Mouse (Mus musculus): ENCODE measurements at regions not wholly inside any gene's neighbourhood (a gene's known extent, or its start where the extent isn't known, plus 50 kb on each side); places are given as distances from the start of the nearest gene placed in this dataset.

DNA sequence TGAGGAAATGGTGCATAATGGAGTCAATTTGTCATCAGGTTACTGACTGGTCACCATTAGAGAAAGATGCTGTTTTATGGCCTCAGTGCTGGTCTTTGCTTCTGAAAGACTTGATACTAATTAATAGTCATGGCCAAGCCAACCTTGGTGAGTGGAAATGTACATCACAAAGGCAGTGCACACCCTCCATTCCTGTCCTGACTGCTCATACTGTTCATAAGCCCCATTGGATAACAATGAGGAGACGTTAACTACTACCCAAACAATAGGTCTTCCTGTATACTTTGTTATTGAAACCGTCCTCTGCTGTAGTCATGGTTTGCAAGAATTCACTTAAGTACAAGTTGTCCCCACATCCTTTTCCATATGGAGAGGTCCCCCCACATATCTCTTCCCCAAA lies 605.8 kb upstream of the Slc35b3 start:
- H3K9me3 ChIP-seq (ENCODE audit: low read length): no peaks in the 10 kb centered on the region
- no peaks in the 10 kb centered on the region for H3K36me3 ChIP-seq (ENCODE audit: insufficient read depth, low read length)
- no peaks in the 10 kb centered on the region for H3K27me3 ChIP-seq (ENCODE audit: insufficient read depth, low read length)
- TF ChIP-seq POU5F1 (IDR thresholded peaks at IDR 0.05; ENCODE audit: borderline replicate concordance, low read length) (no peak), CTCF (conservative IDR thresholded peaks at IDR 0.05; ENCODE audit: low read length) (no peak), NANOG (IDR thresholded peaks at IDR 0.05; ENCODE audit: borderline replicate concordance, low read length) (no peak)
- H3K4me1 ChIP-seq (replicated peaks; ENCODE audit: low read depth, low read length): peaks cover 9% of the 10 kb centered on the region
- H3K4me3 ChIP-seq (replicated peaks; ENCODE audit: low read length): no peak overlapping the region

GRCm38 (mm10) chr13:39537724-39538440 lies 577.2 kb upstream of the Slc35b3 start:
- no peaks in the 10 kb centered on the region for H3K36me3 ChIP-seq (ENCODE audit: insufficient read depth, low read length)
- H3K4me3 ChIP-seq (replicated peaks; ENCODE audit: low read length): no peak overlapping the region
- H3K4me1 ChIP-seq (replicated peaks; ENCODE audit: low read depth, low read length): peaks cover 11% of the 10 kb centered on the region
- TF ChIP-seq NANOG (IDR thresholded peaks at IDR 0.05; ENCODE audit: borderline replicate concordance, low read length) (peak; percentile 10; the same call in 1 of the 2 replicates), POU5F1 (IDR thresholded peaks at IDR 0.05; ENCODE audit: borderline replicate concordance, low read length) (no peak), CTCF (conservative IDR thresholded peaks at IDR 0.05; ENCODE audit: low read length) (no peak)
- no peaks in the 10 kb centered on the region for H3K27me3 ChIP-seq (ENCODE audit: insufficient read depth, low read length)
- H3K9me3 ChIP-seq (ENCODE audit: low read length): no peaks in the 10 kb centered on the region

DNA sequence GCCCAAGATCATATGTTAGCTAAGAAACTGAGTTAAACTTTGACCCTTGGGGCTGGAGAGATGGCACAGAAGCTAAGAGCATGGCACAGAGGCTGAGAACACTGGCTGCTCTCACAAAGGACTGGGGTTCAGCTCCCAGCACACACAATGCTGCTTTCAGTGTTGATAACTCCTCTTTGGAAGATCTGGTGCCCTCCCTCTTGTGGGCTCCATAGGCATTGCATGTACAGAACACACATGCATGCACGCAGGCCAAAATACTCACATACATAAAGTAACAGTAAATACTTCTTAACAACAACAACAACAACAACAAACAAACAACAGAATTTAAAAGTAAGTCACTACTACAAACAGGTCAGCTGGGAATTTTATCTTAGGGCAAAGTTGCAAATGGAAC lies 565.8 kb upstream of the Slc35b3 start:
- H3K9me3 ChIP-seq (ENCODE audit: low read length): no peaks in the 10 kb centered on the region
- H3K4me3 ChIP-seq (replicated peaks; ENCODE audit: low read length): no peak overlapping the region
- H3K27me3 ChIP-seq (ENCODE audit: insufficient read depth, low read length): no peaks in the 10 kb centered on the region
- no peaks in the 10 kb centered on the region for H3K36me3 ChIP-seq (ENCODE audit: insufficient read depth, low read length)
- TF ChIP-seq NANOG (IDR thresholded peaks at IDR 0.05; ENCODE audit: borderline replicate concordance, low read length) (no peak), POU5F1 (IDR thresholded peaks at IDR 0.05; ENCODE audit: borderline replicate concordance, low read length) (no peak), CTCF (conservative IDR thresholded peaks at IDR 0.05; ENCODE audit: low read length) (peak; percentile 62)
- H3K4me1 ChIP-seq (replicated peaks; ENCODE audit: low read depth, low read length): peaks cover 11% of the 10 kb centered on the region; the same call in 1 of the 2 replicates

- no peak overlapping the region for H3K4me3 ChIP-seq (replicated peaks; ENCODE audit: low read length)
- no peaks in the 10 kb centered on the region for H3K36me3 ChIP-seq (ENCODE audit: insufficient read depth, low read length)
- peaks cover 11% of the 10 kb centered on the region; the same call in 1 of the 2 replicates for H3K4me1 ChIP-seq (replicated peaks; ENCODE audit: low read depth, low read length)
- H3K27me3 ChIP-seq (ENCODE audit: insufficient read depth, low read length): no peaks in the 10 kb centered on the region
- no peaks in the 10 kb centered on the region for H3K9me3 ChIP-seq (ENCODE audit: low read length)
- TF ChIP-seq NANOG (IDR thresholded peaks at IDR 0.05; ENCODE audit: borderline replicate concordance, low read length) (peak; percentile 92), POU5F1 (IDR thresholded peaks at IDR 0.05; ENCODE audit: borderline replicate concordance, low read length) (no peak), CTCF (conservative IDR thresholded peaks at IDR 0.05; ENCODE audit: low read length) (no peak)
Measured at GRCm38 (mm10) chr13:39523856-39524301, 563.2 kb upstream of the Slc35b3 start.

GRCm38 (mm10) chr13:39523246-39523850 lies 562.7 kb upstream of the Slc35b3 start:
- TF ChIP-seq POU5F1 (IDR thresholded peaks at IDR 0.05; ENCODE audit: borderline replicate concordance, low read length): no peak
- TF ChIP-seq CTCF (conservative IDR thresholded peaks at IDR 0.05; ENCODE audit: low read length): no peak
- no peak for TF ChIP-seq NANOG (IDR thresholded peaks at IDR 0.05; ENCODE audit: borderline replicate concordance, low read length)
- Histone ChIP-seq H3K9me3 (ENCODE audit: low read length) (no peaks in the 10 kb centered on the region), H3K4me3 (replicated peaks; ENCODE audit: low read length) (no peak overlapping the region), H3K36me3 (ENCODE audit: insufficient read depth, low read length) (no peaks in the 10 kb centered on the region), H3K4me1 (replicated peaks; ENCODE audit: low read depth, low read length) (peaks cover 11% of the 10 kb centered on the region; the same call in 1 of the 2 replicates), H3K27me3 (ENCODE audit: insufficient read depth, low read length) (no peaks in the 10 kb centered on the region)

- Histone ChIP-seq H3K36me3 (ENCODE audit: insufficient read depth, low read length) (no peaks in the 10 kb centered on the region), H3K4me3 (replicated peaks; ENCODE audit: low read length) (no peak overlapping the region), H3K9me3 (ENCODE audit: low read length) (no peaks in the 10 kb centered on the region), H3K4me1 (replicated peaks; ENCODE audit: low read depth, low read length) (peaks cover 29% of the 10 kb centered on the region), H3K27me3 (ENCODE audit: insufficient read depth, low read length) (no peaks in the 10 kb centered on the region)
- TF ChIP-seq POU5F1 (IDR thresholded peaks at IDR 0.05; ENCODE audit: borderline replicate concordance, low read length): no peak
- no peak for TF ChIP-seq CTCF (conservative IDR thresholded peaks at IDR 0.05; ENCODE audit: low read length)
- TF ChIP-seq NANOG (IDR thresholded peaks at IDR 0.05; ENCODE audit: borderline replicate concordance, low read length): no peak
Measured at GRCm38 (mm10) chr13:39520846-39521245, 560.2 kb upstream of the Slc35b3 start.

- TF ChIP-seq POU5F1 (IDR thresholded peaks at IDR 0.05; ENCODE audit: borderline replicate concordance, low read length) (no peak), NANOG (IDR thresholded peaks at IDR 0.05; ENCODE audit: borderline replicate concordance, low read length) (no peak), CTCF (conservative IDR thresholded peaks at IDR 0.05; ENCODE audit: low read length) (no peak)
- no peaks in the 10 kb centered on the region for H3K36me3 ChIP-seq (ENCODE audit: insufficient read depth, low read length)
- peaks cover 28% of the 10 kb centered on the region for H3K4me1 ChIP-seq (replicated peaks; ENCODE audit: low read depth, low read length)
- 0 out of 2 replicates have a peak overlapping the region, but pooled peaks have one; percentile 35 for H3K4me3 ChIP-seq (replicated peaks; ENCODE audit: low read length)
- H3K27me3 ChIP-seq (ENCODE audit: insufficient read depth, low read length): no peaks in the 10 kb centered on the region
- H3K9me3 ChIP-seq (ENCODE audit: low read length): no peaks in the 10 kb centered on the region
Measured at GRCm38 (mm10) chr13:39516106-39516505, 555.4 kb upstream of the Slc35b3 start.

DNA sequence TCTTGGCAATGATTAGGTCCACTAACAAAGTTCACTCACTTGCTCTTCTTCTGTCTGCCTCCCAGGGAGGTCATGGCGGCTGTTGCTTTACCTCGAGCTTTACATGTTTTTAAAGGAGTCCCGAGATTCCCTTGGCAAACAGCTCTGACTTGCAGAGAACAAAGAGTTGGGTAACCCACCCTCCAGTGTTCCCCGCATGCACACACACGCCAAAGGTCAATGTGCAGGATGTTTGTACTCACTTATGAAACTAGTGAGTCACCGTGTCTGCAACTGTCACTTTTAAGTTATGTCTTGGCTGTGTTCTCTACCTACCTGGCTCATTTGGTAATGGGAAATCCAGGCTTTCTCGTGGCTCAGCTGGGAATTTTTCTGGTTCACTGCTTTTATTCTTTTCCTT lies 529.1 kb upstream of the Slc35b3 start:
- TF ChIP-seq NANOG (IDR thresholded peaks at IDR 0.05; ENCODE audit: borderline replicate concordance, low read length): no peak
- TF ChIP-seq POU5F1 (IDR thresholded peaks at IDR 0.05; ENCODE audit: borderline replicate concordance, low read length): no peak
- no peak for TF ChIP-seq CTCF (conservative IDR thresholded peaks at IDR 0.05; ENCODE audit: low read length)
- H3K9me3 ChIP-seq (ENCODE audit: low read length): no peaks in the 10 kb centered on the region
- H3K36me3 ChIP-seq (ENCODE audit: insufficient read depth, low read length): no peaks in the 10 kb centered on the region
- H3K27me3 ChIP-seq (ENCODE audit: insufficient read depth, low read length): no peaks in the 10 kb centered on the region
- H3K4me1 ChIP-seq (replicated peaks; ENCODE audit: low read depth, low read length): no peaks in the 10 kb centered on the region; the same call in 1 of the 2 replicates
- H3K4me3 ChIP-seq (replicated peaks; ENCODE audit: low read length): no peak overlapping the region

All from E14TG2a.4 (cell line).